Mouse (Mus musculus) WW6 (cell line): Measurements from ENCODE around the gene Odf4.

ENCODE experiments used
- DNase-seq: peaks from one replicate; pipeline ENCODE4 v3.0.0-alpha.2; 2013; ENCODE audit warnings: low read depth, low spot score

The Odf4 gene

DNA sequence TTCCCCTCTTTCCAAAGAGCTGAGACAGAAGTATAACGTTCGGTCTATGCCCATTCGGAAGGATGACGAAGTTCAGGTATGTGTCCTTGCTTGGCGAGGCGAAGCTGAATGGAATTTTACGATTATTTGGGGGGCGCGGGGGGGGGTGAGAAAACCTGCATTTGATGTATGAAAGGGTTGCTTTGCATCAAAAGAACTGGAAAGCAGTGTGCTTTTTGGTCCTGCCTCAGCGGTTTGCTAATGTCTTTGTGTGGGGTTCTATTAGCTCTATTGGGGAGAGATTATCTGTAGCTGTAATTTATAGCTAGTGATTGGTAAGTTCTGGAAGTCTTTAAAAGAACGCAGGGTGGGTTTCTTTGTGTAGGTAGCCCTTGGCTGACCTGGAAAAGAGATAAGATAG lies 24.5 kb downstream of the Odf4 start:
- no peak for DNase-seq

GRCm38 (mm10) chr11:68902047-68902364 lies 24.9 kb downstream of the Odf4 start:
- no peak for DNase-seq

- peak; percentile 99 for DNase-seq
These were observed 25.4 kb downstream of the Odf4 start, which contains the start of gene Rpl26 for GRCm38 (mm10) chr11:68901351-68902046. Rpl26 (plus strand) TSS chr11:68901583.

- DNase-seq: no peak
These were observed 26.1 kb downstream of the Odf4 start for GRCm38 (mm10) chr11:68900519-68901350.

DNA sequence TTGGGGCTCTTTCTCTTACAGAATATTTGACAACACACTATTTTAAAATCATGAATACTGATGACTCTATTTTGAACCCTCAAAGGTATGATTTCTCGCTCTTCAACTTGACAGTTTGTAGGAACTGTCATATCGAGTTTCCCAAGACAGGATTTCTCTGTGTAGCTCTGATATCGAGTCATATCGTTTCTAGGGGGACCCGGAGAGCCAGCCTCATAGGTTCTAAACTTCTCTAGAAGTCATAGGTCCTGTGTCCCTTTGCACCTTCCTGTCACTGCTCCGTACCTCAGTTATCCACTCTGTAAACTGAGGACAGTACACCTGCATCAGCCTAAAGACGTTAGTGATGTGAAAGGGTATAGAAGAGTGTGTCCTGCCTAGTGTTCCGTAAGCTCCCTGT lies 27.1 kb downstream of the Odf4 start:
- no peak for DNase-seq

GRCm38 (mm10) chr11:68898790-68899189 lies 28.1 kb downstream of the Odf4 start:
- DNase-seq: no peak

- no peak for DNase-seq
These were observed 29.0 kb downstream of the Odf4 start for GRCm38 (mm10) chr11:68897838-68898237.

DNA sequence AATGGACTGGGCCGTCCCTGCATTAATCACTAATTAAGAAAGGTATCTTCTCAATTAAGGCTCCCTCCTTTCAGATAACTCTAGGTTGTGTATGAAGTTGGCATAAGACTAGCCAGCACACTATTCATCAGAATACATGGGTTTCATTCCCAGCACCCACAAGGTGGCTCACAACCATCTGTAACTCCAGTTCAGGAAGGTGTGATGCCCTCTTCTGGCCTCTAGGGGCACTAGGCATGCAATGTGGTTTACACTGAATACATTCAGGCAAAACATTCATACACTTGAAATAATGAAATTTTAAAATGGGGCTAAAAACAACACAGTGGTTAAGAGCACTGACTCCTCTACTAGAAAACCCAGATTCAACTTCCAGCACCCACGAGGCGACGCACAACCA lies 29.8 kb downstream of the Odf4 start:
- DNase-seq: no peak

DNA sequence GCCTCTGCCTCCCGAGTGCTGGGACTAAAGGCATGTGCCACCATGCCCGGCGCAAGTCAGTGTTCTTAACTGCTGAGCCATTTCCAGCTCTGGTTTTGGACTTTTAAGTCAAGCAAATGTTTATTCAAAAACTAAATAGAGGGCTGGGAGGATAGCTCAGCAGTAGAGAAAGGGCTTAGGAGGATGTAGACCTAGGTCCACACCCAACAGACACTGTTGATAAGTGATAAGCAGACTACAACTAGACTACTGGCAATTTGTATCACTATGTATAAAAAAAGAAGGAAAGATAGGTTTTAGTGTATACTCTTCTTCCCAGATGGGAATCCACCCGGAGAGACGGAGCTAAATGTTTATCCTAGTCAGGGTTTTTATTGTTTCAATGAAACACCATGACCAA lies 30.6 kb downstream of the Odf4 start:
- DNase-seq: no peak

DNA sequence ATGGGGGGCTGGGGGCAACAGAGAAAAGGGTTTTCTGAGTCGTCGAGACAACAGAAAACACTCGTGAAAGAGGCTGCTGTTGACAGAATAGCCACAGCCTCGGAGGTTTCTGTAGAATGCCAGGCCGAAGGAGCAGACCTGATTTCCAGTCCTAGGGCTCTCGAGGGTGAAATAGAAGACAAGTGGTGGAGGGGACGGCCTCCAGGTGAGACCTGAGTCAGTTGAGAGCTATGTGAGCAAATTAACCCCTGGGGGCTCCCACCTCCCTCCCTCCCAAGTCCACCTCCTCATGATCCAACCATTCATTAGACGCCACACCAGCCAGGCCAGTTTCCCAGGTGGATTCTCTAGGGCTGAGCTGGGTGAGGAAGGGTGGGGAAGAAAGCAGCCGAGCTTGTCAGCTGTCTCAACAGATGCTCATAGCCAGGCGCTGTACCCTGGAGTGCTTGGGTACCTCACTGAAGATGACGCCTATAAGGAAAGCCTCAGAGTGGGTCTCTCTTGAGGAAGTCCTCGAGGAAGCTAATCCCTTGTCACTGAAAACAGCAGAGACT lies 32.9 kb downstream of the Odf4 start:
- DNase-seq: no peak

DNA sequence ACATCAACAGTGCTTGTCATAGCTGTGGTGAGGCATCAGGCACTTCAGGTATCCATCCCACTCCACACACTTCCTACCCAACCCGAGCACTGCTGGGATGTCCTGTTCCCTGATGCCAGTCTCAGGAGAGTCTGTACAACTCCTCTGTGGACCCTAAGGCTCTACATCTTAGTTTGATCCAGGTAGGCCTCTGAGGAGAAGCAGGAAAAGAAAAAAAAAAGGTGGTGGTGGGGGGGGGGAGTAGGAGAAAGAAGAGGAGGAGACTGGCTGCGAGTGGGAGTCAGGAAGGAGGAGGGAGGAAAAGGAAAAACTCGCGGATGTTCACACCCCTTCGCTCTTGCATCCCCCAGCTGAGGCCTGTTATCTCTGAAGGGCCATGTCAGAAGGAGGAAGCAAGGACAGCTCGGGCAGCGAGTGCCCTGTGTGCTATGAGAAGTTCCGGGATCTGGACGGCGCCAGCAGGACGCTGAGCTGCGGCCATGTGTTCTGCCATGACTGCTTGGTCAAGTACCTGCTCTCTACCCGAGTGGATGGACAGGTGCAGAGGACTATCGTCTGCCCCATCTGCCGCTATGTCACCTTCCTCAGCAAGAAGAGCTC lies 34.5 kb downstream of the Odf4 start:
- no peak for DNase-seq

DNA sequence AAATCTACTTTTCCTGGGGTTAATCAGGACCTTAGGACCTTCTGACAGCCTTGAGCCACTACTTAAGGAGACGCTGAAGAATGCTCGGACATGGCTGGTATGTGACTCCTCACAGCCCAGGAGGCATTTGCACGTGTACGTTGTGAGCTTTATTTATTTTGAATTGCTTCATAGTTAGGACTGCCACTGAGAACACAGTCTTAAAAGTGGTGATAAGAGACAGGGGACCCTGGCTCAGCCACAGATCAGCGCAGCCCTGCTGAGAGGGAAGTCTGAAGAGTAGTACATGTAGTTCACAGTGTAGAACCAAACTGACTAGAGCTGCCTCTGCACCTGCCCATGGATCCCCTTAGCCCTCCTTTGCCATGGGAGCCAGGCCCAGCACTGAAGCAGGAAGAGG lies 35.1 kb downstream of the Odf4 start:
- no peak for DNase-seq

GRCm38 (mm10) chr11:68890625-68891024 lies 36.3 kb downstream of the Odf4 start:
- DNase-seq: no peak

GRCm38 (mm10) chr11:68888653-68889052 lies 38.2 kb downstream of the Odf4 start:
- no peak for DNase-seq

DNA sequence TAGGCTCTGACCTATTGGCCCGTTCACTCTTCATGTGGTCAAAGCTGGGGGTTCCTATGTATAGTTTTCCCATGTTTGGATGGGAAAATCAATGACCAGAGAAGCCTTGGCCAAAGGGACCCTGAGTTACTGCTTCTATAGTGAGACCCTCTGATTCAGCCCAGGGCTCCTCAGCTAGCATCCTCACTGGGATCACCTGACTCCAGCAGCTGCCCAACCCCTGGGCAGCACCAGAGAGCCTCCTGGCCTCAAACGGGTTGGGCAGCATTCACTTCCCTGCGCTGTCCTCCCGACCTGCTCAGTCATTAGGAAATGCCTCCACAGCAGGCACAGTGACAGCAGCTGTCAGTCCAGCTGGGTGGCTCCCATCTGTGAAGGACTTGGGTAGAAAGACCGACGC lies 38.6 kb downstream of the Odf4 start, which contains the start of gene Rnf222:
Rnf222 (plus strand) TSS at position 301 of the 400 bp plus-strand sequence.
- DNase-seq: no peak

DNA sequence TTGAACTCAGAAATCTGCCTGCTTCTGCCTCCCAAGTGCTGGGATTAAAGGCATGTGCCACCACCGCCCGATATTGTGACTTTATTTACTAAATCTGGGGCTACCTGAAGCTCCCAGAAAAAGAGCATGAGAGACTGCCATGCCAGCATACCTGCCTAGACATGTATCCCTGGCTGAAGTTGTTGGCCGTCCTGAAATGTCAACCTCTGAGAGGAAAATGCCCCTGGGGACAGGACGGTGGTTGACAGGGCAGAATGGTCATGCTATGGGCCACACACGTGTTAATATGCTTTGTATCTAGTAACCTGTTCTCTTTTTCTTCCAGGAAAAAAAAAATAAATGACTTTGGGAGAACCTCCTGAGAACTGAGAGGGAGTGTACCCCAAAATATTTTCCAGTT lies 40.8 kb downstream of the Odf4 start:
- DNase-seq: no peak

DNA sequence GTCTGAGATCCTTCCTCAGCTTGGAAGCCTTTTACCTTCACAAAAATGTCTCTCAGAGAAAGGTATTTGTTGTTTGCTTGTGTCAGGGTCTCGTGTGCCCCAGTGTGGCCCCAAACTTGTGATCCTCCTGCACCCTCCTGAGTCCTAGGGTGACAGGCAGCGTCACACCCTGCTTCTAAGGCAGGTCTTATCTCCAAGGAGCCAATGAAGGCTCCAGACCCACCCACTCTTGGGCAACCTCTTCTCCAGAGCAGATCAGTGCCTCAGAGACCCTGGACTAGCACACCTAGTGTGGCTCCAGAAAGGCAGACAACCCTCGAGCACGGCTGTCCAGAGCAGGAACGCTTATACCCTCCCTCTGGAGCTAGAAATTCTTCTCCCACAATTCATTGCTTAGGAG lies 42.5 kb downstream of the Odf4 start:
- no peak for DNase-seq

- DNase-seq: no peak
These were observed 43.0 kb downstream of the Odf4 start for GRCm38 (mm10) chr11:68883843-68884242.

GRCm38 (mm10) chr11:68882107-68882506 lies 44.8 kb downstream of the Odf4 start:
- no peak for DNase-seq

- DNase-seq: no peak
These were observed 48.1 kb downstream of the Odf4 start for GRCm38 (mm10) chr11:68878811-68879210.

GRCm38 (mm10) chr11:68874841-68875240 lies 52.0 kb downstream of the Odf4 start:
- no peak for DNase-seq
